Mouse (Mus musculus): ENCODE results near the gene Slit3. TPM values are rescaled to one million over a fixed set of nuclear protein-coding genes. Genes with fewer than 3 reads are reported as not detected.

The Slit3 gene
- polyA plus RNA-seq, 1 experiment from 2014 or later: 50.0 TPM

DNA sequence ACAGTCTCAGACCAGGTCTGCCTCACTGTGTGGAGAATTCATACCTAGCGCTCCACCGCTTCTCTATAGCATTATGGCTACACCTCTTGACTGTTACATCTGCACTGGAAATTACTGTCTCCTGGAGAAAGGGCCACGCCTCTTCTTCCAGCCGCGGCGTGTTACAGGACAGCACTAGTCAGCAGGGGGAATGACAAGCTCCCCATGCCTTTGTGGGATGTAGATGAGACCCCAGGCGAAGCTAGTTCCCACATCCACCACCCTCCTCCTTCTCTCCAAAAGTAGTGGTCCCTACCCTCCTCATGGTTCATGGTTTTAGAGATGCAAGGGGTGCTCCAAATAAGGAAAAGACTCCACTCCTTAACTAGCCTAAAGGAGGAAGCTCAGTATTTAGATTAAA, 257.8 kb downstream of the Slit3 start:
- ATAC-seq (ENCODE audit: low FRiP score): no peak
- Histone ChIP-seq H3K36me3 (no peaks in the 10 kb centered on the region), H3K4me3 (no peak overlapping the region), H3K9ac (no peak overlapping the region), H3K4me2 (replicated peaks) (no peak overlapping the region), H3K27me3 (no peaks in the 10 kb centered on the region; the same call in 1 of the 2 replicates), H3K4me1 (0 out of 2 replicates have a peak, but pooled peaks cover 4% of the 10 kb centered on the region), H3K27ac (no peak overlapping the region), H3K9me3 (replicated peaks) (no peaks in the 10 kb centered on the region)
- WGBS: 68% methylated on average over 7 of the region's 7 CpGs

DNA sequence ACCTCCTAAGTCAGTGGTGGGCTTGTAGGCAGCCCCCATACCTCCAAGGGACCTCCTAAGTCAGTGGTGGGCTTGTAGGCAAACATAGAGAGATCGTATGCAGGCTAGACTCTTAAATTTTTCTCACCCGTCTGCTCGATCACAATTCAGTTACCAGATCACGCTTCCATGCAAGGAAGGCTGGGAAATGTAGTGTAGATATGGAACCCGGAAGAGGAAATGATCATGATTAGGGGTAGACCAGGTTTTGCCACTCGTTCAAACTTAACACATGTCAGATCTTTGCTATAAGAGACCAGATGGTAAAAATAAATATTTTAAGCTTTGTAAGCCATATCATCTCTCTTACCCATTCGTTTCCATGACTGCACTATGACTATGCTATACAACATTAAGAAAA, 258.4 kb downstream of the Slit3 start:
- Histone ChIP-seq H3K27me3 (no peaks in the 10 kb centered on the region; the same call in 1 of the 2 replicates), H3K4me2 (replicated peaks) (no peak overlapping the region), H3K9ac (no peak overlapping the region), H3K36me3 (no peaks in the 10 kb centered on the region), H3K4me3 (no peak overlapping the region), H3K27ac (no peak overlapping the region), H3K9me3 (replicated peaks) (no peaks in the 10 kb centered on the region), H3K4me1 (peaks cover 8% of the 10 kb centered on the region; the same call in 1 of the 2 replicates)
- WGBS: 85% methylated on average over 7 of the region's 7 CpGs
- ATAC-seq (ENCODE audit: low FRiP score): no peak

DNA sequence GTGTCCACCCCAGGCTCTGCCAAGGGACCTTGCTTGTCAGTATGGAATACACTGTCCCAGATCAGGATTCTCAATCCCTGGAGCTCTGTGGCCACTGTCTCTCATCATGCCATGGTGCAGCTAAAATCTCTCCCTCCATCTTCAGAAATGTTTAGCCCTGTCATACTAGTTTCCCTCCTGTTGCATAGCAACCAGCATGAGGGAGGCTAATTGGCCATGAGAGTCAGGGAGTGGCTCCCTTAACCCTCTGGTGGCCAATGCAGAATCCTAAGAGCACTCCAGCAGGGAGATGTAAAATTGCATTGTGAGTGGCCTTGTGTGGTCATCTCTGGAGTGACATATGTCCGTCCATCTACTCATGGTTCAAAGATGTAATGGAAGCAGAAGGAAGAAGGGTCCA, 259.7 kb downstream of the Slit3 start:
- no peak overlapping the region for H3K27ac ChIP-seq
- H3K9me3 ChIP-seq (replicated peaks): no peaks in the 10 kb centered on the region
- peaks cover 8% of the 10 kb centered on the region; the same call in 1 of the 2 replicates for H3K4me1 ChIP-seq
- no peak for ATAC-seq (ENCODE audit: low FRiP score)
- 78% methylated on average over 1 of the region's 1 CpGs for WGBS
- H3K9ac ChIP-seq: no peak overlapping the region
- no peaks in the 10 kb centered on the region for H3K36me3 ChIP-seq
- H3K4me3 ChIP-seq: no peak overlapping the region
- no peak overlapping the region for H3K4me2 ChIP-seq (replicated peaks)
- no peaks in the 10 kb centered on the region; the same call in 1 of the 2 replicates for H3K27me3 ChIP-seq

DNA sequence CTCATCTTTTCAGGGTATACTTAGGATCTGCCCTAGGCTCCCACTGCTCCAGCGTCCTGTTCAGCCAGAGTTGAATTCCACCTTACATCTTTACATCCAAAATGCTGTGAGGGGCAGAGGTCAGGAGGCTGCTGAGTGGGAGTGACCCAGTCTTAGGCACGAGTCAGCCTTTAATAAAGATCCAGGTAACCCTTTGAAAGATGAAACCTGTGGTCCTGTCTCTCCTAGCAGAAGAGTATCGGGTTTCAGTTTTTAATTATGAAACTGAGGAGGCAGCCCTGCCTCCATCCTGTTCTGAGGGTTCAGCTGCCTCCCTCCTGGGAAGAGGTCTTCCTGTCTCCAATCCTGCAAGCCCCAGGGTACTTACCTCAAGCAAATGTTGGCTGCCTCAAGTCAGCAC, 264.4 kb downstream of the Slit3 start:
- Histone ChIP-seq H3K27me3 (no peaks in the 10 kb centered on the region), H3K4me3 (no peak overlapping the region), H3K9me3 (replicated peaks) (no peaks in the 10 kb centered on the region), H3K4me1 (peaks cover 8% of the 10 kb centered on the region; the same call in 1 of the 2 replicates), H3K4me2 (replicated peaks) (no peak overlapping the region), H3K9ac (no peak overlapping the region), H3K36me3 (no peaks in the 10 kb centered on the region), H3K27ac (no peak overlapping the region)
- ATAC-seq (ENCODE audit: low FRiP score): no peak
- 29% methylated on average over 3 of the region's 3 CpGs for WGBS

DNA sequence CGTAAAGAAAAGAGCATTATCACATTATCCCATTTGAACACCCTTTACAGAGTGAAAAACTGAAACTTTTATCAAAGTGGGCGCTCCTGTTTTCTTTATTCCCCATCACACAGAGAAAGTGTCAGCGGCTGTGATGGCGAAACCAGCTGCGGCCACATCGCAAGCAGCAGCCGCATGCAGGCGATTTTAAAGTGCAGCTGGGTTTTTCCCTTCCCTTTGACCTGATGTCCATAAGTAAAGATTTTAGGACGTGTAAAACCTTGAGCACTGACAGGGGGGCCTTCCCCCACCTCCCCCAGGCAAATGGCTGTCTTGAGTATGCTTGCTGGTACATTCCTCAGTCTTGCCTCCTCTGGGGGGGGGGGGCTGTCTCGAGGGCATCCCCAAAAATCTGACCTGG, 266.8 kb downstream of the Slit3 start:
- Histone ChIP-seq H3K4me1 (peaks cover 4% of the 10 kb centered on the region; the same call in 1 of the 2 replicates), H3K9ac (no peak overlapping the region), H3K27ac (no peak overlapping the region), H3K9me3 (replicated peaks) (no peaks in the 10 kb centered on the region), H3K4me3 (no peak overlapping the region), H3K36me3 (no peaks in the 10 kb centered on the region), H3K27me3 (no peaks in the 10 kb centered on the region), H3K4me2 (replicated peaks) (no peak overlapping the region)
- WGBS: 70% methylated on average over 10 of the region's 10 CpGs
- no peak for ATAC-seq (ENCODE audit: low FRiP score)

DNA sequence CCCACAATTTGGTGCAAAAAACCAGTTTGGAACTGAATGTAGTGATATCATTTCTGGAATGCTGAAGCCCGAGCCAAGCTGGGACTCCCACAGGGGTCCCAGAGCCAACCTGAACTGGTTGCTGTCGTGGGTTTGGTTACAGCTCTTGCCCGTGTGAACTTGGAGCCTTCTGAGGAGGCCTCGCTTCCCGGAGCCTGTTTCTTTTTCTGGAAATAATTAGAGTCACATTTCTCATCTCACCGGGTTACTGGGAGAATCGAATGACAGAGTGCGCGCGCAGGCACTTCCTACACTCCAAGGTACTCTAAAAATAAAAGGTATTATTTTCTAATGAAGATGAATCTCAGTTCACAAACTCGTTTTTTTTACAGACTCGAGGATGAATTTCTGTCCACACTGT, 267.4 kb downstream of the Slit3 start:
- Histone ChIP-seq H3K36me3 (no peaks in the 10 kb centered on the region), H3K27ac (no peak overlapping the region), H3K4me1 (peaks cover 4% of the 10 kb centered on the region; the same call in 1 of the 2 replicates), H3K9me3 (replicated peaks) (no peaks in the 10 kb centered on the region), H3K4me2 (replicated peaks) (no peak overlapping the region), H3K4me3 (no peak overlapping the region), H3K27me3 (no peaks in the 10 kb centered on the region), H3K9ac (no peak overlapping the region)
- no peak for ATAC-seq (ENCODE audit: low FRiP score)
- WGBS: 70% methylated on average over 12 of the region's 12 CpGs

DNA sequence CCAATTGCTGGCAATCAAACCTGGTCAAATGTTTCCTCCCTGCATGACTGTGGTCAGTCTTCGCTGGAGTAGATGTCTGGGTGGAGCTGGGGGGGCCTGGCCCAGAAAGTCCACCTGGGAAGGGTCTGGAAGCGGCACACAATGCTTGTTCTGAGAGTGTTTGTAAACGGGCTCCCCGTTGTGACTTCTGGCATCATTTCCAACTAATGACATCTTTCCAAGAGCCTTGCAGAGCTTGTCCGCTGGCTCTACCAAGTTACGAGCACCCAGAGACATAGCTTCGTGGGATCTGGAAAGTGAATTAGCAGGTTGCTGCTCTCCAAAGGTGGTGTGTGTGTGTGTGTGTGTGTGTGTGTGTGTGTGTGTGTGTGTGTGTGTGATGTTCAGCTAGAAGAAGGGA, 268.3 kb downstream of the Slit3 start:
- Histone ChIP-seq H3K27me3 (no peaks in the 10 kb centered on the region), H3K4me2 (replicated peaks) (no peak overlapping the region), H3K36me3 (no peaks in the 10 kb centered on the region), H3K9me3 (replicated peaks) (no peaks in the 10 kb centered on the region), H3K4me3 (no peak overlapping the region), H3K9ac (no peak overlapping the region), H3K27ac (no peak overlapping the region), H3K4me1 (no peaks in the 10 kb centered on the region)
- no peak for ATAC-seq (ENCODE audit: low FRiP score)
- 75% methylated on average over 7 of the region's 7 CpGs for WGBS

DNA sequence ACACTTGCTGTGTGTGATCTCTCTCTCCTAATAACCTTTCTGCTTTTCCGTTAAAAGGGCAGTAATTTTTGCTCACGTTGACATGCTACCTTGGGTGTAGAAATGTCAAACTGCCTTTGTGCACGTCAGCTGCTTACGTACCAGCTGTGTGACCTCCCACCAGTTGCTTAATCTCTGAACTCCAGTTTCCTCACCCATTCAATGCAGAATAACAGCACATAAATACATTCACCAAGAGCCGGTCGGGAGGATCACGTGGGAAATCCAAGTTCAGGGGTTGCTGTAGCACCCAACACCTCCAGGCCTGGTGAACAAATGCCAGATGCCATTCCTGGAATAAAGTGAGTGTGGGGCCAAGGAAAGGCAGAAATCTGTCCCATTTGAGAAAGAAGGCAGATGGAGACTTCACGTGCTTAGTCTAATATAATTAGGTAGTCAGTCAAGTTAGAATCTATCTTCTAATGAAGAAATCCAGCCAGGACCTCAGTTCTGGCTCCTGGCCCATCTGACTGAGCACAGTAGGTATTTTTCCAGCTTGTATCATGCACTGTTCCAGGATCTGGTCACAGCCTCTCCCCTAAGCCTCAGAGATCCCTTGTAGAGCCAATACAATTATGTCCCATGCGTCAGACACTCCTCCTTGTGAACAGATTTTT, 268.9 kb downstream of the Slit3 start:
- no peak for ATAC-seq (ENCODE audit: low FRiP score)
- Histone ChIP-seq H3K4me1 (no peaks in the 10 kb centered on the region), H3K4me3 (no peak overlapping the region), H3K4me2 (replicated peaks) (no peak overlapping the region), H3K9ac (no peak overlapping the region), H3K9me3 (replicated peaks) (no peaks in the 10 kb centered on the region), H3K27ac (no peak overlapping the region), H3K36me3 (no peaks in the 10 kb centered on the region), H3K27me3 (no peaks in the 10 kb centered on the region)
- WGBS: 64% methylated on average over 9 of the region's 9 CpGs

DNA sequence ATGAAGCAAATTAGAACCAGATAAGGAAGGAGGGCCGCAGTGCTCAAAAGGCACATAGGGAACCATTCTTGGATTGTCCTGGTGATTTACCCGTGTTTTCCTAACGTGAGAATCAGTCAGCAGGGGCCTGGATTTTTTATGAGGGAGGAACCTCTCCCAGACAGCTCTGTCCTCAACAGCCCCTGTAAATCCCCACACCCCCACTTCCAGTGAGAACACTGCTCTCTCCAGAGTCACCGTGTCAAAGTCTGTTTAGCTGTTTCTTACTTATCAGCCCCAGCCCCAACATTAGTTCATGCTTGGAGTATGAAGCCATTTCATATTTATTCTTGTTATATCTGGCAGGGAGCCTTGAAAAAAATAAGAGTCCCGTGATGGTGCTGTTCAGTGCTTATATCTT, 272.8 kb downstream of the Slit3 start:
- WGBS: 71% methylated on average over 5 of the region's 5 CpGs
- no peak overlapping the region for H3K4me3 ChIP-seq
- H3K9me3 ChIP-seq (replicated peaks): no peaks in the 10 kb centered on the region
- H3K36me3 ChIP-seq: no peaks in the 10 kb centered on the region
- no peak overlapping the region for H3K27ac ChIP-seq
- H3K9ac ChIP-seq: no peak overlapping the region
- H3K4me1 ChIP-seq: no peaks in the 10 kb centered on the region
- no peaks in the 10 kb centered on the region for H3K27me3 ChIP-seq
- no peak for ATAC-seq (ENCODE audit: low FRiP score)
- no peak overlapping the region for H3K4me2 ChIP-seq (replicated peaks)

DNA sequence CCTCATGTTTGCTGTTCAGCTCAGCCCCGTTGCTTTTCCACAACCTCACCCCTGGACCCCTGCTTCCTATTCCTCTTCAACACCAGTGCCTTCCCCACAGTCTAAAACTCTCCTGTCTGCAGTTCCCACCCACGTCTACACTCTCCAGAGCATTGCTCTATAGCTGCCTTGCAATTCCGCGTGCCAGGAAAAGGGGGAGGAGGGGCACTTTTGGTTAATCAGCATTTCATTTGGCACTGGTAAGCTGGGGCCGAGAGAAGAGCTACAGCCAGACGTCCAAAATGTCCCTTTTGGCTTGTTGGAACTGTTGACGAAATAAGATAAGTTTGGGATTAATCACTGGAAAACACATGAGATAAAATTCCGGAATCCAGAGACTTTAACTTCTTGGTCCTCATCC, 274.4 kb downstream of the Slit3 start:
- no peak overlapping the region for H3K4me3 ChIP-seq
- no peak for ATAC-seq (ENCODE audit: low FRiP score)
- no peak overlapping the region for H3K9ac ChIP-seq
- 71% methylated on average over 8 of the region's 8 CpGs for whole genome bisulfite sequencing
- no peak overlapping the region for H3K27ac ChIP-seq
- no peaks in the 10 kb centered on the region for H3K36me3 ChIP-seq
- no peaks in the 10 kb centered on the region for H3K27me3 ChIP-seq
- no peak overlapping the region for H3K4me2 ChIP-seq (replicated peaks)
- no peaks in the 10 kb centered on the region for H3K4me1 ChIP-seq
- no peaks in the 10 kb centered on the region for H3K9me3 ChIP-seq (replicated peaks)

DNA sequence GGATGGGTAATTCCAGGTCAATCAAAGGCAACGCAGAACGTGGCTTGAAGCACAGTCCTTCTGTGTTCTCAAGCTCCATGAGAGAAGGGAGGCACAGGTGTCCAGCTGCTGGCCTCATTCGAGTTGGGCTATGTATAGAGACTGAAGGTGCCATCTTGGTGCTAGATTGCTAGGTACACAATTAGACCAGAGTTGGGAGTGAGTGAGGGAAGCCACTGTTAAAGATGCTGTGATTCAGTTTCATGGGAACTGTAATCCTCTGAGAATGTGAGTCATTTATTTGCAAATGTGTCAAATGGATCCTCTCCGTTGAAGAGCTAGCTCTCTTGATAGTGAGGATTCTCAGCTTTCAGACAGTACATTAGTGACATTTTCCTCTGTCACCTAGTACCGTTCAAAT, 277.3 kb downstream of the Slit3 start:
- no peaks in the 10 kb centered on the region for H3K36me3 ChIP-seq
- H3K9ac ChIP-seq: no peak overlapping the region
- ATAC-seq (ENCODE audit: low FRiP score): no peak
- no peaks in the 10 kb centered on the region for H3K4me1 ChIP-seq
- 88% methylated on average over 5 of the region's 5 CpGs for WGBS
- H3K9me3 ChIP-seq (replicated peaks): no peaks in the 10 kb centered on the region
- no peak overlapping the region for H3K4me2 ChIP-seq (replicated peaks)
- H3K4me3 ChIP-seq: no peak overlapping the region
- H3K27me3 ChIP-seq: peaks cover under 1% of the 10 kb centered on the region; the same call in 1 of the 2 replicates
- H3K27ac ChIP-seq: no peak overlapping the region

DNA sequence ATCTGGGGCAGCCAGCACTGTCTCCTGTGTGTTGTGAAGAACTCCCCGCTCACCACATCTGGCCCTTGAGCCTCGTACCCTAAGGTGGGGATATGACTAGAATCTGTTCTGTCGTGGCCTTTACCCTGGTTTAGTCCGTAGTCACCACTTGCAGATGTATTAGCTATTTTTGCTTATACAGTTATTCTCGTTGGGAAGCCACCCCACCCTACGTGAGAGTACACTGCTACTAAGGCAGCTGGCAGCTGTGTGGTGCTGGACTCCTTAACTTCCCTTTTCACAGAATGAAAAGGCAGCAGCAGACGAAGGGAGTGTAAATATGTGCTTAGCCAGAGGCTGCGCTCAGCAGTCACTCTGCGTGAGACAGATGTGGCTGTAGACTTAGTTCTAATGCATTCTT, 282.5 kb downstream of the Slit3 start:
- no peaks in the 10 kb centered on the region for H3K36me3 ChIP-seq
- 88% methylated on average over 9 of the region's 9 CpGs for WGBS
- peaks cover 4% of the 10 kb centered on the region; the same call in 1 of the 2 replicates for H3K27me3 ChIP-seq
- H3K4me3 ChIP-seq: no peak overlapping the region
- no peak overlapping the region for H3K9ac ChIP-seq
- no peaks in the 10 kb centered on the region for H3K9me3 ChIP-seq (replicated peaks)
- H3K27ac ChIP-seq: no peak overlapping the region
- peaks cover 16% of the 10 kb centered on the region; the same call in 1 of the 2 replicates for H3K4me1 ChIP-seq
- H3K4me2 ChIP-seq (replicated peaks): no peak overlapping the region
- ATAC-seq (ENCODE audit: low FRiP score): no peak

DNA sequence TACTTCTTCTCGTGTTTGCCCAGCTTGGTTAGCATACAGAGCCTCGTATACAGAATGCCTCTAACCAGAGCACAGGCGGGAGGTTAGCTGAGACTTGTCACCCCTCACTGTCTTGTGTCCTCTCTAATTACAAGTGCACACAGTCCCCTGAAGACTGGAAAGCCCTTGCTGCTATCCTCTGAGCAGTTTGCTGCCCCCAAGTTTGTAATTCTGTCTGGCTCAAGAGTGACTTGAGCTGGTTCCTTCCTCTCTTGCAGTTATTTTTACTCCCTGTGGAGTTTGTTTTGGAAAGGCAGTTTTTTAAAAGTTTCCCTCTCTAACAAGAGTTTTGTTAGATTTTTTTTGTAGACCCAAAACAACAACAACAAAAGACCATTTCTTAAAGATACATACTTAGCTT, 285.0 kb downstream of the Slit3 start:
- H3K4me3 ChIP-seq: no peak overlapping the region
- H3K27me3 ChIP-seq: peaks cover 4% of the 10 kb centered on the region; the same call in 1 of the 2 replicates
- 0 out of 2 replicates have a peak overlapping the region, but pooled peaks have one; percentile 23 for H3K27ac ChIP-seq
- H3K9me3 ChIP-seq (replicated peaks): no peaks in the 10 kb centered on the region
- WGBS: 22% methylated on average over 3 of the region's 3 CpGs
- no peaks in the 10 kb centered on the region for H3K36me3 ChIP-seq
- ATAC-seq (ENCODE audit: low FRiP score): no peak
- H3K4me2 ChIP-seq (replicated peaks): no peak overlapping the region
- H3K9ac ChIP-seq: no peak overlapping the region
- H3K4me1 ChIP-seq: peaks cover 16% of the 10 kb centered on the region; the same call in 1 of the 2 replicates

Data from hindbrain, embryonic 12.5 days (tissue).